Mouse (Mus musculus): Measurements from ENCODE around the gene Smtn. TPM values are rescaled to one million over a fixed set of nuclear protein-coding genes. Genes with fewer than 3 reads are reported as not detected.

The Smtn gene
- polyA plus RNA-seq, 1 experiment from 2014 or later = 18.5 TPM

DNA sequence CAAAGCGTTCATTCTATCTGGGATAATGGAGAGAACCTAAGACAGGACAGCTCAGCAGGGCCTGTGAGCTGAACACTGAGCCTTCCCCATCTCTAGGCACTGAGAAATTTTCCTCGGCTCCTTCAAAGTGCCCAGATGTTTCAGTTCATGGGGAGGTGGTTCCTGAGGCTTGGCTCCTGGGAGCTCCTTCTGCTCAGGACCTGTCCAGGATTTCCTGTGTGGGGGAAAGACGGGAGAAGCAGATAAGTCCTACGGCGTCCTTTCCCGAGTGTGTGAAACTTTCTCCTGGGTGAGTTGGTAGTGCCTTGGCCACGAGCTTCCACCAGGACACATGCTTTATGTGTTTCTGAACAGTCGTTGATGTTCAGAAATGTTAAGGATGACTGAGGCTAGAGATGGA lies 29.9 kb upstream of the Smtn start:
- no peaks in the 10 kb centered on the region for H3K36me3 ChIP-seq
- no peak overlapping the region for H3K27ac ChIP-seq (replicated peaks)
- no peak for ATAC-seq (ENCODE audit: low FRiP score, low read depth)
- H3K4me1 ChIP-seq (replicated peaks) = peaks cover 4% of the 10 kb centered on the region; the same call in 1 of the 2 replicates
- WGBS = 89% methylated on average over 8 of the region's 8 CpGs
- H3K9me3 ChIP-seq = no peaks in the 10 kb centered on the region
- no peak overlapping the region for H3K9ac ChIP-seq
- no peaks in the 10 kb centered on the region for H3K27me3 ChIP-seq
- H3K4me3 ChIP-seq = no peak overlapping the region
- no peak overlapping the region for H3K4me2 ChIP-seq

DNA sequence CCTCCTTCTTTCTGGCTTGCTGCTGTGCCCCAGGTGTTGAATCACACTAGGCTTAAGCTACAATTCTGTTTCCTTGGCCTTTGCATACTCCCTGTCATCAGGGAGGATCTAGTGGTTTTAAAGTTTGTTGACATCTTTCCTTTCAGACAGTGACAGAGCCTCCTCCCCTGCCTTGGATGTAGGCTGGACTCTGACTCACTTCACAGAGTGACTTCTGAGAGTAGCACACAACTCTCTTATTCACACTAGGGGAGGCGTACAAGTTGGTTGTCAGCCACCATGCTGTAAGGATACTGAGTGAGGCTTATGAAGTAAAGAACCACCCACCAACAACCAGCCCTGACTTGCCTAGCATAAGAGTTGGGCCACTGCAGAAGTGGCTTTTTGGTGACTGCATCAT lies 27.5 kb upstream of the Smtn start:
- 100% methylated on average over 1 of the region's 1 CpGs for WGBS
- H3K4me3 ChIP-seq = no peak overlapping the region
- no peaks in the 10 kb centered on the region for H3K36me3 ChIP-seq
- H3K4me2 ChIP-seq = no peak overlapping the region
- no peak overlapping the region for H3K9ac ChIP-seq
- ATAC-seq (ENCODE audit: low FRiP score, low read depth) = no peak
- H3K27ac ChIP-seq (replicated peaks) = no peak overlapping the region
- H3K27me3 ChIP-seq = no peaks in the 10 kb centered on the region
- peaks cover under 1% of the 10 kb centered on the region; the same call in 1 of the 2 replicates for H3K4me1 ChIP-seq (replicated peaks)
- no peaks in the 10 kb centered on the region for H3K9me3 ChIP-seq

GRCm38 (mm10) chr11:3566018-3566417 lies 25.6 kb upstream of the Smtn start:
- ATAC-seq (ENCODE audit: low FRiP score, low read depth) = no peak
- no peak overlapping the region for H3K9ac ChIP-seq
- no peaks in the 10 kb centered on the region for H3K4me1 ChIP-seq (replicated peaks)
- H3K36me3 ChIP-seq = no peaks in the 10 kb centered on the region
- no peak overlapping the region for H3K4me2 ChIP-seq
- H3K27ac ChIP-seq (replicated peaks) = no peak overlapping the region
- WGBS = 84% methylated on average over 4 of the region's 4 CpGs
- H3K4me3 ChIP-seq = no peak overlapping the region
- no peaks in the 10 kb centered on the region for H3K27me3 ChIP-seq
- no peaks in the 10 kb centered on the region for H3K9me3 ChIP-seq

DNA sequence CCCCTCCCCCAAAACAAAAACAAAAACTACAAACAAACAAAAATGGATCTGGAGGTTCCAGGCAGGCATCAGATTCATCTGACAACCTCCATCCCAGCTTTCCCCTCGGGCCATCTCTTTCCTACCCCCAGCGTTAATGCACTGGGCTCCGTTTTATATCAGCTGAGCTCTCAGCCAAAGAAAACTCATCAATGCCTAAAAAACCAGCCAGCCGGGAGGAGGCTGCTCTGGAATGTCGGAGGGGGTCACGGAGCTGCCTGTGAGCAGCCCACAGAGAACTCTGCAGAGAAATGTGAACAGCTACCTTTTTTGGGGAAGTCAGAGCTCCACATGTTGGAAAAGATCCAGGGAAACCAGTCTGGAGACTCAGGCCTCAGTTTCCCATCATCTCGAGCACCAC lies 24.0 kb upstream of the Smtn start:
- WGBS = 54% methylated on average over 7 of the region's 7 CpGs
- Histone ChIP-seq H3K27me3 (no peaks in the 10 kb centered on the region), H3K36me3 (no peaks in the 10 kb centered on the region), H3K4me3 (no peak overlapping the region), H3K4me1 (replicated peaks) (no peaks in the 10 kb centered on the region), H3K9me3 (no peaks in the 10 kb centered on the region), H3K27ac (replicated peaks) (no peak overlapping the region), H3K4me2 (no peak overlapping the region), H3K9ac (no peak overlapping the region)
- no peak for ATAC-seq (ENCODE audit: low FRiP score, low read depth)

DNA sequence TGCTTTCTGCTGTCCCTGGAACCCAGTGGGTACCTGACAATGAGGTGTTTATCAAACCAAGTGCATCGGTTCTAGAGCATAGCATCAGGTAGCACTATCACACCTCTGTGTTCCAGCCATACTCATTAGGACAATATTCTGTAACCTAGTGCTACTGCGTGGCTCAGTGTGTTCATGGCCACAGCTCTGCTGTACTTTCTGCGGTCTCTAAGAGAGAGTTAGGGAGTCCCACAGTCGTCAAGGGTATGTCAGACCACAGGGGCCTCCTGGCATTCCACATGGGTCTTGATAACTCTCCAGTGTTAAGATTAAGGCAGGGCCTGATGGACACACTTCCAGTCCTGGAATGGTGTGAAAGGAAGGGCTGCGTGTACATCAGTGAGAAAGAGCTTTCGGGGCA lies 23.4 kb upstream of the Smtn start:
- Histone ChIP-seq H3K9ac (no peak overlapping the region), H3K27ac (replicated peaks) (no peak overlapping the region), H3K4me3 (no peak overlapping the region), H3K27me3 (no peaks in the 10 kb centered on the region), H3K9me3 (no peaks in the 10 kb centered on the region), H3K4me1 (replicated peaks) (no peaks in the 10 kb centered on the region), H3K4me2 (no peak overlapping the region), H3K36me3 (no peaks in the 10 kb centered on the region)
- 90% methylated on average over 6 of the region's 6 CpGs for WGBS
- ATAC-seq (ENCODE audit: low FRiP score, low read depth) = no peak

DNA sequence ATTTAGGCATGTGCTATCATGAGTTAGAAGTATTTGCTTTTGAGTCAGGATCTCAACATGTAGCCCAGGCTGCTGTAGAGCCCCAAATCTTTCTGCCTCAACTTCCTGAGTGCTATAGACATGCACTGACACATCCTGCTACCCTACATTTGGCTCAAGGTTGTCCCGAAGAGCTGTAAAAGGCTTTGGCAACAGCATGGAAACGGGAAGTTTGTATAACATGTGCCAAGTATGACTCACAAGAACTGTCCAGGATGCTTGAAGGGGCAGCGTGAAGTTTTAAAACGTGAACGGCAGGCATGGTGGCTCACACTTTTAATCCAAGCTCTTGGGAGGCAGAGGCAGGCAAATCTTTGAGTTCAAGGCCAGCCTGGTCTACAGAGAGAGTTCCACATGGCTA lies 19.8 kb upstream of the Smtn start:
- Histone ChIP-seq H3K36me3 (no peaks in the 10 kb centered on the region), H3K4me3 (no peak overlapping the region), H3K9ac (no peak overlapping the region), H3K27ac (replicated peaks) (no peak overlapping the region), H3K27me3 (no peaks in the 10 kb centered on the region), H3K4me2 (no peak overlapping the region), H3K4me1 (replicated peaks) (no peaks in the 10 kb centered on the region), H3K9me3 (no peaks in the 10 kb centered on the region)
- 72% methylated on average over 5 of the region's 5 CpGs for WGBS
- no peak for ATAC-seq (ENCODE audit: low FRiP score, low read depth)

GRCm38 (mm10) chr11:3557852-3558251 lies 17.4 kb upstream of the Smtn start:
- ATAC-seq (ENCODE audit: low FRiP score, low read depth) = no peak
- H3K27me3 ChIP-seq = no peaks in the 10 kb centered on the region
- no peak overlapping the region for H3K9ac ChIP-seq
- no peaks in the 10 kb centered on the region for H3K9me3 ChIP-seq
- no peak overlapping the region for H3K4me3 ChIP-seq
- H3K27ac ChIP-seq (replicated peaks) = no peak overlapping the region
- no peaks in the 10 kb centered on the region for H3K36me3 ChIP-seq
- WGBS = 79% methylated on average over 3 of the region's 3 CpGs
- no peak overlapping the region for H3K4me2 ChIP-seq
- no peaks in the 10 kb centered on the region for H3K4me1 ChIP-seq (replicated peaks)

DNA sequence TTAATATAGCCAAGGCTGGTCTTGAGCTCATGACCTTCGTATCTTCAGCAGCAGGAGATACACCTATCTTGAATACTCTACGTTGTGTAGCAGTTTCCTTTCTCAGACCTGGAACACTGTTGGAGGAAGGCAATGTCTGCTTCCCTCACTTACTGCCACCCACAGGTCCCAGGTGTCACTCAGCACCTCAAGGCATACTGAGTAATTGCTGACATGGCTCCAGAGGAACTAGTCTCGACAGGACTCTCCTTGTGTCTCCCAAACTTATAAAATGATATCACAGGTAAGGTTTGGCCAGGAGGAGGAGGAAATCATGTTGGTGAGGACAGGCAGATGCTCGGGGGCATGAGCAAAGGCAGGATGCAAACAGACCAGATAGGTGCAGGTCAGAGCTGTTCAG lies 14.6 kb upstream of the Smtn start:
- no peaks in the 10 kb centered on the region for H3K4me1 ChIP-seq (replicated peaks)
- no peaks in the 10 kb centered on the region for H3K27me3 ChIP-seq
- H3K4me3 ChIP-seq = no peak overlapping the region
- no peaks in the 10 kb centered on the region for H3K36me3 ChIP-seq
- whole genome bisulfite sequencing = 79% methylated on average over 4 of the region's 4 CpGs
- H3K27ac ChIP-seq (replicated peaks) = no peak overlapping the region
- no peak overlapping the region for H3K4me2 ChIP-seq
- no peak overlapping the region for H3K9ac ChIP-seq
- ATAC-seq (ENCODE audit: low FRiP score, low read depth) = no peak
- H3K9me3 ChIP-seq = no peaks in the 10 kb centered on the region

- ATAC-seq (ENCODE audit: low FRiP score, low read depth) = no peak
- H3K4me1 ChIP-seq (replicated peaks) = no peaks in the 10 kb centered on the region
- H3K36me3 ChIP-seq = no peaks in the 10 kb centered on the region
- H3K27me3 ChIP-seq = no peaks in the 10 kb centered on the region
- 87% methylated on average over 5 of the region's 5 CpGs for whole genome bisulfite sequencing
- H3K4me3 ChIP-seq = no peak overlapping the region
- H3K9ac ChIP-seq = no peak overlapping the region
- no peak overlapping the region for H3K27ac ChIP-seq (replicated peaks)
- no peak overlapping the region for H3K4me2 ChIP-seq
- H3K9me3 ChIP-seq = no peaks in the 10 kb centered on the region
These were observed 9.4 kb upstream of the Smtn start for GRCm38 (mm10) chr11:3549791-3550190.

- no peak overlapping the region for H3K27ac ChIP-seq (replicated peaks)
These were observed 8.3 kb upstream of the Smtn start for GRCm38 (mm10) chr11:3548564-3549295.

GRCm38 (mm10) chr11:3547969-3548368 lies 7.6 kb upstream of the Smtn start:
- no peak overlapping the region for H3K4me3 ChIP-seq
- no peak overlapping the region for H3K27ac ChIP-seq (replicated peaks)
- no peak for ATAC-seq (ENCODE audit: low FRiP score, low read depth)
- no peaks in the 10 kb centered on the region for H3K9me3 ChIP-seq
- no peak overlapping the region for H3K4me2 ChIP-seq
- no peaks in the 10 kb centered on the region for H3K4me1 ChIP-seq (replicated peaks)
- H3K36me3 ChIP-seq = no peaks in the 10 kb centered on the region
- no peaks in the 10 kb centered on the region for H3K27me3 ChIP-seq
- no peak overlapping the region for H3K9ac ChIP-seq
- WGBS = 37% methylated on average over 6 of the region's 6 CpGs

More at GRCm38 (mm10) chr11:3548564-3549295, 8.3 kb upstream of the Smtn start:
- H3K4me2 ChIP-seq = no peak overlapping the region
- H3K36me3 ChIP-seq = no peaks in the 10 kb centered on the region
- WGBS = 80% methylated on average over 3 of the region's 3 CpGs
- H3K4me1 ChIP-seq (replicated peaks) = no peaks in the 10 kb centered on the region
- no peak for ATAC-seq (ENCODE audit: low FRiP score, low read depth)
- H3K4me3 ChIP-seq = no peak overlapping the region
- H3K9ac ChIP-seq = no peak overlapping the region
- H3K27me3 ChIP-seq = no peaks in the 10 kb centered on the region
- H3K9me3 ChIP-seq = no peaks in the 10 kb centered on the region

GRCm38 (mm10) chr11:3547047-3547446 lies 6.6 kb upstream of the Smtn start:
- H3K27me3 ChIP-seq = no peaks in the 10 kb centered on the region
- no peak for ATAC-seq (ENCODE audit: low FRiP score, low read depth)

GRCm38 (mm10) chr11:3546242-3546562 lies 5.8 kb upstream of the Smtn start:
- Histone ChIP-seq H3K27ac (replicated peaks) (no peak overlapping the region), H3K9me3 (no peaks in the 10 kb centered on the region), H3K9ac (no peak overlapping the region), H3K4me2 (no peak overlapping the region), H3K27me3 (no peaks in the 10 kb centered on the region), H3K36me3 (no peaks in the 10 kb centered on the region), H3K4me3 (no peak overlapping the region), H3K4me1 (replicated peaks) (no peaks in the 10 kb centered on the region)
- no peak for ATAC-seq (ENCODE audit: low FRiP score, low read depth)
- 22% methylated on average over 1 of the region's 1 CpGs for WGBS

More at GRCm38 (mm10) chr11:3547047-3547446, 6.6 kb upstream of the Smtn start:
- WGBS = 79% methylated on average over 2 of the region's 2 CpGs
- Histone ChIP-seq H3K36me3 (no peaks in the 10 kb centered on the region), H3K4me2 (no peak overlapping the region), H3K27ac (replicated peaks) (no peak overlapping the region), H3K4me3 (no peak overlapping the region), H3K9ac (no peak overlapping the region), H3K9me3 (no peaks in the 10 kb centered on the region), H3K4me1 (replicated peaks) (no peaks in the 10 kb centered on the region)
